Mouse (Mus musculus): ENCODE measurements around the gene Olfr965.
"Not testable (repeated sequence)": the region's sequence is repeated elsewhere in the genome, so short reads cannot be mapped to it uniquely, and the experiment has no call there.

Gene Olfr965

GRCm38 (mm10) chr9:39711053-39711452, at the start of gene Olfr965:
Gene Olfr965, plus strand, starts transcription at chr9:39711353.
- no peak for DNase-seq (ENCODE audit: low read depth, low spot score)

GRCm38 (mm10) chr9:39666905-39667304, 44.2 kb upstream of the Olfr965 start, which contains the start of gene Olfr963:
Gene Olfr963, plus strand, starts transcription at chr9:39667205.
- no peak for DNase-seq (ENCODE audit: low read depth, low spot score)

GRCm38 (mm10) chr9:39669723-39670122, 41.4 kb upstream of the Olfr965 start:
- DNase-seq (ENCODE audit: low read depth, low spot score): no peak

GRCm38 (mm10) chr9:39674820-39675219, 36.3 kb upstream of the Olfr965 start:
- no peak for DNase-seq (ENCODE audit: low read depth, low spot score)

- no peak for DNase-seq (ENCODE audit: low read depth, low spot score)
These were observed 32.6 kb upstream of the Olfr965 start for GRCm38 (mm10) chr9:39678557-39678956.

- no peak for DNase-seq (ENCODE audit: low read depth, low spot score)
These were observed 31.9 kb upstream of the Olfr965 start for GRCm38 (mm10) chr9:39679280-39679679.

- DNase-seq (ENCODE audit: low read depth, low spot score): not testable (repeated sequence)
These were observed 10.0 kb upstream of the Olfr965 start for GRCm38 (mm10) chr9:39701123-39701522.

GRCm38 (mm10) chr9:39707017-39707416, 4.1 kb upstream of the Olfr965 start, which contains the start of gene Olfr149:
Gene Olfr149, minus strand, starts transcription at chr9:39707117.
- no peak for DNase-seq (ENCODE audit: low read depth, low spot score)

GRCm38 (mm10) chr9:39708958-39709357, 2.2 kb upstream of the Olfr965 start:
- DNase-seq (ENCODE audit: low read depth, low spot score): no peak

GRCm38 (mm10) chr9:39730678-39731077, 19.5 kb downstream of the Olfr965 start, which contains the start of gene Olfr150:
Gene Olfr150, plus strand, starts transcription at chr9:39730978.
- no peak for DNase-seq (ENCODE audit: low read depth, low spot score)

GRCm38 (mm10) chr9:39740741-39741140, 29.6 kb downstream of the Olfr965 start:
- no peak for DNase-seq (ENCODE audit: low read depth, low spot score)

GRCm38 (mm10) chr9:39745949-39746348, 34.8 kb downstream of the Olfr965 start, which contains the start of gene Olfr967:
Gene Olfr967, plus strand, starts transcription at chr9:39746249.
- no peak for DNase-seq (ENCODE audit: low read depth, low spot score)

- no peak for DNase-seq (ENCODE audit: low read depth, low spot score)
These were observed 35.3 kb downstream of the Olfr965 start for GRCm38 (mm10) chr9:39746428-39746827.
